Mouse (Mus musculus) testis, adult 2 months (tissue): Measurements from ENCODE around the gene Rnf148.

ENCODE experiments used
- CTCF ChIP-seq: fragments of 200-500 bp; IDR thresholded peaks from 2 replicates; pipeline ENCODE4 v1.5.1; 2012; ENCODE audit warnings: low read depth, mild to moderate bottlenecking, inconsistent platforms, low read length, moderate library complexity; ENCODE audit not compliant: control insufficient read depth, insufficient read depth, insufficient replicate concordance
- POLR2A ChIP-seq: fragments of 200-500 bp; IDR thresholded peaks from 2 replicates; pipeline ENCODE4 v1.6.1; 2012; ENCODE audit warnings: low read depth, mild to moderate bottlenecking, inconsistent platforms, low read length, moderate library complexity; ENCODE audit not compliant: control insufficient read depth

- TF ChIP-seq POLR2A (no peak), CTCF (no peak)
Observed at GRCm38 (mm10) chr6:23637081-23637480, 17.9 kb downstream of the Rnf148 start.
